Mouse (Mus musculus): ENCODE results near the gene Caprin1.

The Caprin1 gene

DNA sequence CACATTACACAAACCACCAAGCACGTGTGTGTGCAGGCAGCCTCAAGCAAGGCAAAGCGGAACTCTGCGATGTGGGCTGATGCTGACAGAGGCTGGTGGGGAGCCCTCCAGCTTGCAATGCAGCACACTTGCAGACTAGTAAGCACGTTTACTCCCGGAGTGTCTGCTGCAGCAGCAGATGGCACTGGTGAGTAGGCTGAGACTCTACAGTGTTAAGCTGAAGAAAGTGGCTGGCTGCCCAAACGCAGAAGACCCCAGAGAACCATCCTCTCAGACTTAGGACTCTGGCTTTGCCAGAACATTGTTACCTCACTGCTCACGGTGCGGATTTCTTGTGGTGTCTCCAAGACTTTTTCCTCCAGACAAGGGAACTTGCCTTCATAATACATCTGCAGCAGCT, 66.5 kb downstream of the Caprin1 start:
- no peak for DNase-seq (ENCODE audit: low read depth, low spot score)

DNA sequence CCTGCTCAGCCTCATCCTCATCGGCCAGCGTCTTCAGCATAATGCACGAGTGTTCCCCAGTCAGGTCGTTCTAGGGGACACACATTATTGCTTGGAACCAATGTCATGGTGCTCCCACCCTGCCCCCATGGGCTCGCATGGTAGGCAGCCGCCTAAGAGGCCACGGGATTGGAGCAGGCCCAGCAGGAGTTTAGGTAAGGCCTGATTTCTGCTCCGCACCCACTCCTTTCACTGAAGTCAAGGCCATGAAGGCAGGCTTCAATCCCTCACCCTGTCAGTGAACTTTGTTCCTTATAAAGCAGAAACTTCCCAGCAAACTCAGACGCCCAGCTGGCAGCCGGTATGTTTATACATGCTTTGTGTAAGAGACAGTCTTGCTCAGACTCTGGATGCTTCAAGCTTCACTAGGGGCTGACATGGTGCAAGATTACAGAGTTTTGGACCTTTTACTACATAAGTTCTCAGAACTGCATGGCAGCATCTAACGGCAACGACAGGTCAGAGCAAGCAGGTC, 69.4 kb downstream of the Caprin1 start:
- DNase-seq (ENCODE audit: low read depth, low spot score), result no peak

- DNase-seq (ENCODE audit: low read depth, low spot score), result no peak
Observed at GRCm38 (mm10) chr2:103724521-103724920, 72.9 kb downstream of the Caprin1 start.

GRCm38 (mm10) chr2:103719292-103719646, 78.2 kb downstream of the Caprin1 start:
- no peak for DNase-seq (ENCODE audit: low read depth, low spot score)

DNA sequence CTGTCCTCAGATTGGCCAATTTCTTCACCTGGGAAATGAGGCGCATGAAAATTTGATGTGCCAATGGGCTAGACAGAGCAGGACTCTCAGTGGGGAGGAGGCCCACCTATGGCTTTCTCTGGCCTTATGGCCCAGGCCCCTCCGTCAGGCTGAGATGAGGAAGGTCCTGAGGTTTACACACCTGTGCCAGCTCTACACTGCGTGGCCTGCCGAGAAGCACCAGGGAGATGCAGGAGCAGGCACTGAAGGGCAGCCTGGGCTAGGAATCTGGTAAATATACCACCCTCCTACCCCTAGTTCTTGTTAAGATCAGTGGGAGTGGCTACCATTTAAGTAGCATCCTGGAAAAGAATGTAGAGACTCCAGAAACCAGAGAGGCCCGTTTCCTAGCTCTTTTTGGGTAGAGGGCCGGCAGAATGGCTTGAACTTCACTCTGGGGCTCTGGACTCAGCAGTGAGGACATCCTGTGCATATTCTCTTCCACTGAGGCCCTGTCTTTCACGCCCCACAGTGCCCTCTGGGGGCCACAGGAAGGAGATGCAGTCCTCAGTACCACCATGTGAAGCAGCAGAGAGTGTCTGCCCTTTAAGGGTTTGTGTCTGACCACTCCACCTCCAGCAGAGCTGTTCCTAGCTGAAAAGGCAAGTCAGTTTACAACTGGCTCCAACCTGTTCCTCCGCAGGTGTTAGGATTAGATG, 78.7 kb downstream of the Caprin1 start:
- peak; percentile 65 for DNase-seq (ENCODE audit: low read depth, low spot score)

- DNase-seq (ENCODE audit: low read depth, low spot score), result no peak
Observed at GRCm38 (mm10) chr2:103714412-103714811, 83.0 kb downstream of the Caprin1 start.

- DNase-seq (ENCODE audit: low read depth, low spot score), result no peak
Observed at GRCm38 (mm10) chr2:103713831-103714230, 83.6 kb downstream of the Caprin1 start.
